ENCODE assay signal across 28 mouse cellular contexts in genomic region chr8:46606930-46607329, GRCm38 (mm10). TPM values are rescaled to one million over a fixed set of nuclear protein-coding genes. Genes with fewer than 3 reads are reported as not detected.
A peak's percentile ranks its signal among the peaks of the same experiment; 100 is the strongest.
DNase-seq lines count a peak whose midpoint lies in the region; ATAC-seq and TF ChIP-seq lines count a peak whose summit lies in the region.
"Had no signal": no experiment of that assay in that cellular context is flagged by ENCODE, and none has a peak within 500 bp of the region (broad histone marks: within the 10 kb centered on the region; RNA-seq: fewer than 3 reads in every experiment).

No protein-coding gene starts in this region.

- no peak for TF ChIP-seq POLR2A in liver, adult 2 months (IDR thresholded peaks at IDR 0.05; ENCODE audit: extremely low read depth, insufficient read depth, low read length)

- ATAC-seq in liver, embryonic 12.5 days: no peak
- ATAC-seq in intestine, embryonic 15.5 days: peak; percentile 67
- peak; percentile 79 for ATAC-seq in intestine, postnatal 0 days
- 0 out of 2 replicates have a peak, but pooled peaks have one; percentile 67 for ATAC-seq in stomach, postnatal 0 days (ENCODE audit: low FRiP score, low TSS enrichment)
- ATAC-seq: activated CD4-positive, CD25-positive, alpha-beta regulatory T cell, adult 4 months; CD4-positive, CD25-positive, alpha-beta regulatory T cell, adult 4 months; forebrain, embryonic 14.5 days; Patski had no signal

- no peak overlapping the region for H3K4me2 ChIP-seq in liver, embryonic 12.5 days
- no peak overlapping the region for H3K4me2 ChIP-seq in intestine, embryonic 15.5 days (replicated peaks)
- 0 out of 2 replicates have a peak overlapping the region, but pooled peaks have one; percentile 13 for H3K4me2 ChIP-seq in intestine, postnatal 0 days (replicated peaks; ENCODE audit: low read depth)
- no peak overlapping the region for H3K4me2 ChIP-seq in stomach, postnatal 0 days (replicated peaks; ENCODE audit: low read depth)
- H3K4me2 ChIP-seq: embryonic facial prominence, embryonic 13.5 days; embryonic facial prominence, embryonic 15.5 days; forebrain, embryonic 12.5 days had no signal

- TF ChIP-seq EP300 in stomach, postnatal 0 days (optimal IDR thresholded peaks at IDR 0.05): no peak

- peak; percentile 83 for DNase-seq in liver, adult 2 months (ENCODE audit: extremely low read depth, low read depth, low spot score)
- no peak for DNase-seq in stomach, postnatal 0 days (ENCODE audit: low spot score)
- no peak for DNase-seq in lung, postnatal 4 days
- DNase-seq in midbrain, embryonic 10.5 days (ENCODE audit: low spot score): no peak
- DNase-seq: adrenal gland, adult 8-10 months; adrenal gland, postnatal 14 days; adrenal gland, postnatal 36 days; B cell, adult 2 months; cerebellum, adult 11-12 months; cerebellum, adult 2 months; cerebellum, adult 9-10 months; cerebellum, postnatal 10 days; cerebellum, postnatal 36 days; embryo, embryonic 11 days had no signal

- WGBS in liver, adult 2 months: 16% methylated on average over 1 of the region's 1 CpGs
- 85% methylated on average over 1 of the region's 1 CpGs for WGBS in liver, embryonic 12.5 days (ENCODE audit: insufficient replicate concordance)
- WGBS in intestine, embryonic 15.5 days: 58% methylated on average over 1 of the region's 1 CpGs
- WGBS in intestine, postnatal 0 days: 46% methylated on average over 1 of the region's 1 CpGs
- 67% methylated on average over 1 of the region's 1 CpGs for WGBS in stomach, postnatal 0 days
- WGBS in midbrain, embryonic 10.5 days: 91% methylated on average over 1 of the region's 1 CpGs

- H3K4me3 ChIP-seq in liver, adult 2 months (ENCODE audit: insufficient read depth, low read depth, low read length): no peak overlapping the region
- no peak overlapping the region for H3K4me3 ChIP-seq in liver, embryonic 12.5 days
- no peak overlapping the region for H3K4me3 ChIP-seq in intestine, embryonic 15.5 days (replicated peaks)
- no peak overlapping the region for H3K4me3 ChIP-seq in intestine, postnatal 0 days (ENCODE audit: low read depth, low read length)
- no peak overlapping the region for H3K4me3 ChIP-seq in stomach, postnatal 0 days (ENCODE audit: low read depth, low read length)
- no peak overlapping the region for H3K4me3 ChIP-seq in midbrain, embryonic 10.5 days
- H3K4me3 ChIP-seq: embryonic facial prominence, embryonic 13.5 days; embryonic facial prominence, embryonic 15.5 days; erythroblast, embryonic 14.5 days; forebrain, embryonic 10.5 days; forebrain, embryonic 12.5 days had no signal

- no peaks in the 10 kb centered on the region for H3K9me3 ChIP-seq in liver, embryonic 12.5 days (replicated peaks)
- no peaks in the 10 kb centered on the region for H3K9me3 ChIP-seq in intestine, embryonic 15.5 days
- H3K9me3 ChIP-seq in intestine, postnatal 0 days (ENCODE audit: control insufficient read depth): no peaks in the 10 kb centered on the region
- no peaks in the 10 kb centered on the region for H3K9me3 ChIP-seq in stomach, postnatal 0 days (ENCODE audit: control insufficient read depth, low read length)
- no peaks in the 10 kb centered on the region for H3K9me3 ChIP-seq in midbrain, embryonic 10.5 days (replicated peaks)
- H3K9me3 ChIP-seq: embryonic facial prominence, embryonic 13.5 days; embryonic facial prominence, embryonic 15.5 days; forebrain, embryonic 10.5 days; forebrain, embryonic 12.5 days; G1E had no signal

- H3K4me1 ChIP-seq in liver, adult 2 months (ENCODE audit: control insufficient read depth, insufficient read depth, low read length): 0 out of 2 replicates have a peak, but pooled peaks cover 3% of the 10 kb centered on the region
- H3K4me1 ChIP-seq in liver, embryonic 12.5 days: no peaks in the 10 kb centered on the region
- 0 out of 2 replicates have a peak, but pooled peaks cover 2% of the 10 kb centered on the region for H3K4me1 ChIP-seq in intestine, embryonic 15.5 days (replicated peaks)
- H3K4me1 ChIP-seq in intestine, postnatal 0 days (replicated peaks; ENCODE audit: control insufficient read depth, insufficient read depth, low read length): 0 out of 2 replicates have a peak, but pooled peaks cover 3% of the 10 kb centered on the region
- no peaks in the 10 kb centered on the region for H3K4me1 ChIP-seq in stomach, postnatal 0 days (replicated peaks; ENCODE audit: control insufficient read depth, insufficient read depth)
- H3K4me1 ChIP-seq in midbrain, embryonic 10.5 days: no peaks in the 10 kb centered on the region
- H3K4me1 ChIP-seq: embryonic facial prominence, embryonic 15.5 days; forebrain, embryonic 10.5 days; forebrain, embryonic 12.5 days had no signal

- no peak overlapping the region for H3K9ac ChIP-seq in liver, adult 2 months (ENCODE audit: low read depth, low read length)
- no peak overlapping the region for H3K9ac ChIP-seq in liver, embryonic 12.5 days
- no peak overlapping the region for H3K9ac ChIP-seq in intestine, embryonic 15.5 days
- no peak overlapping the region for H3K9ac ChIP-seq in intestine, postnatal 0 days (ENCODE audit: low read depth, low read length)
- no peak overlapping the region for H3K9ac ChIP-seq in stomach, postnatal 0 days (ENCODE audit: low read length)
- H3K9ac ChIP-seq: embryonic facial prominence, embryonic 13.5 days; embryonic facial prominence, embryonic 15.5 days; forebrain, embryonic 12.5 days had no signal

- no peak for TF ChIP-seq CTCF in liver, adult 2 months (IDR thresholded peaks at IDR 0.05; ENCODE audit: low read depth, low read length)
- no peak for TF ChIP-seq CTCF in intestine, postnatal 0 days (IDR thresholded peaks at IDR 0.05; ENCODE audit: low read depth)
- no peak for TF ChIP-seq CTCF in stomach, postnatal 0 days (IDR thresholded peaks at IDR 0.05; ENCODE audit: low read depth)

- no peaks in the 10 kb centered on the region for H3K27me3 ChIP-seq in liver, adult 2 months (ENCODE audit: control insufficient read depth, insufficient read depth, low read length)
- no peaks in the 10 kb centered on the region for H3K27me3 ChIP-seq in liver, embryonic 12.5 days (replicated peaks)
- H3K27me3 ChIP-seq in intestine, embryonic 15.5 days (replicated peaks): no peaks in the 10 kb centered on the region
- H3K27me3 ChIP-seq in intestine, postnatal 0 days (replicated peaks; ENCODE audit: control insufficient read depth, insufficient read depth, low read length): no peaks in the 10 kb centered on the region
- H3K27me3 ChIP-seq in stomach, postnatal 0 days (ENCODE audit: control insufficient read depth, insufficient read depth, low read length): no peaks in the 10 kb centered on the region
- H3K27me3 ChIP-seq in midbrain, embryonic 10.5 days (ENCODE audit: low read depth, poor library complexity, severe bottlenecking): no peaks in the 10 kb centered on the region
- H3K27me3 ChIP-seq: CH12.LX; embryonic facial prominence, embryonic 13.5 days; embryonic facial prominence, embryonic 15.5 days; forebrain, embryonic 12.5 days; Patski had no signal

- no peak overlapping the region for H3K27ac ChIP-seq in liver, adult 2 months (replicated peaks; ENCODE audit: insufficient read depth, low read depth, low read length)
- H3K27ac ChIP-seq in liver, embryonic 12.5 days: no peak overlapping the region
- no peak overlapping the region for H3K27ac ChIP-seq in intestine, embryonic 15.5 days
- peak overlapping the region; percentile 41; the same call in 1 of the 2 replicates for H3K27ac ChIP-seq in intestine, postnatal 0 days (ENCODE audit: low read depth, low read length)
- no peak overlapping the region for H3K27ac ChIP-seq in stomach, postnatal 0 days (replicated peaks)
- H3K27ac ChIP-seq in midbrain, embryonic 10.5 days (replicated peaks): no peak overlapping the region
- H3K27ac ChIP-seq: embryonic facial prominence, embryonic 13.5 days; embryonic facial prominence, embryonic 15.5 days; forebrain, embryonic 10.5 days; forebrain, embryonic 12.5 days had no signal

- no peaks in the 10 kb centered on the region for H3K79me2 ChIP-seq in liver, adult 2 months (ENCODE audit: control insufficient read depth, insufficient read depth, low read length)

- peaks cover 4% of the 10 kb centered on the region for H3K36me3 ChIP-seq in liver, adult 2 months (ENCODE audit: control insufficient read depth, insufficient read depth, low read length)
- peaks cover 61% of the 10 kb centered on the region for H3K36me3 ChIP-seq in liver, embryonic 12.5 days
- no peaks in the 10 kb centered on the region; the same call in 1 of the 2 replicates for H3K36me3 ChIP-seq in intestine, embryonic 15.5 days
- H3K36me3 ChIP-seq in intestine, postnatal 0 days (ENCODE audit: control insufficient read depth, insufficient read depth): peaks cover 20% of the 10 kb centered on the region; the same call in 1 of the 2 replicates
- H3K36me3 ChIP-seq in stomach, postnatal 0 days (ENCODE audit: control insufficient read depth, insufficient read depth, low read length): no peaks in the 10 kb centered on the region
- H3K36me3 ChIP-seq in midbrain, embryonic 10.5 days: peaks cover 10% of the 10 kb centered on the region; the same call in 1 of the 2 replicates

RNA-seq across cellular contexts. Expression of gene Primpol, which starts 10.1 kb away (rescaled TPM):
- total RNA-seq in liver, adult 2 months (2014; rRNA removed): 4.1 and 4.6 TPM in 2 replicates
- 0.55 and 0.63 TPM in 2 replicates for polyA plus RNA-seq in liver, adult 2 months (2012; rRNA removed)
- polyA plus RNA-seq in liver, embryonic 12.5 days (2016; fragmentation: Nextera tagmentation; extraction: Ambion mirVana): 11.7 and 13.1 TPM in 2 replicates
- 13.4 and 14.8 TPM in 2 replicates for polyA plus RNA-seq in intestine, embryonic 15.5 days (2015; fragmentation: Nextera tagmentation; extraction: Ambion mirVana)
- 6.2 and 7.6 TPM in 2 replicates for polyA plus RNA-seq in intestine, postnatal 0 days (2015; fragmentation: Nextera tagmentation; extraction: Ambion mirVana)
- polyA plus RNA-seq in stomach, postnatal 0 days (2015; fragmentation: Nextera tagmentation; extraction: Ambion mirVana): 4.0 and 6.1 TPM in 2 replicates
- polyA plus RNA-seq in midbrain, embryonic 10.5 days (2016; fragmentation: Nextera tagmentation; extraction: Ambion mirVana): 8.9 and 9.4 TPM in 2 replicates

RNA-seq across cellular contexts. Expression of gene Casp3, which starts 10.2 kb away (rescaled TPM):
- total RNA-seq in liver, adult 2 months (2014; rRNA removed): 22.5 and 22.7 TPM in 2 replicates
- 5.9 and 6.1 TPM in 2 replicates for polyA plus RNA-seq in liver, adult 2 months (2012; rRNA removed)
- 94.0 and 94.6 TPM in 2 replicates for polyA plus RNA-seq in liver, embryonic 12.5 days (2016; fragmentation: Nextera tagmentation; extraction: Ambion mirVana)
- 54.4 and 69.0 TPM in 2 replicates for polyA plus RNA-seq in intestine, embryonic 15.5 days (2015; fragmentation: Nextera tagmentation; extraction: Ambion mirVana)
- 43.5 and 48.7 TPM in 2 replicates for polyA plus RNA-seq in intestine, postnatal 0 days (2015; fragmentation: Nextera tagmentation; extraction: Ambion mirVana)
- polyA plus RNA-seq in stomach, postnatal 0 days (2015; fragmentation: Nextera tagmentation; extraction: Ambion mirVana): 24.0 and 25.0 TPM in 2 replicates
- 130 and 141 TPM in 2 replicates for polyA plus RNA-seq in midbrain, embryonic 10.5 days (2016; fragmentation: Nextera tagmentation; extraction: Ambion mirVana)

RNA-seq across cellular contexts. Expression of gene Cenpu, which starts 55.1 kb away (rescaled TPM):
- 0.47 and 0.65 TPM in 2 replicates for total RNA-seq in liver, adult 2 months (2014; rRNA removed)
- 0.15 and 0.44 TPM in 2 replicates for polyA plus RNA-seq in liver, adult 2 months (2012; rRNA removed)
- polyA plus RNA-seq in liver, embryonic 12.5 days (2016; fragmentation: Nextera tagmentation; extraction: Ambion mirVana): 20.7 and 22.2 TPM in 2 replicates
- polyA plus RNA-seq in intestine, embryonic 15.5 days (2015; fragmentation: Nextera tagmentation; extraction: Ambion mirVana): 10.8 and 13.9 TPM in 2 replicates
- 7.6 and 8.9 TPM in 2 replicates for polyA plus RNA-seq in intestine, postnatal 0 days (2015; fragmentation: Nextera tagmentation; extraction: Ambion mirVana)
- 5.4 and 7.3 TPM in 2 replicates for polyA plus RNA-seq in stomach, postnatal 0 days (2015; fragmentation: Nextera tagmentation; extraction: Ambion mirVana)
- polyA plus RNA-seq in midbrain, embryonic 10.5 days (2016; fragmentation: Nextera tagmentation; extraction: Ambion mirVana): 30.2 and 30.5 TPM in 2 replicates
